Mouse (Mus musculus) embryonic facial prominence, embryonic 14.5 days (tissue): ENCODE data around the gene Qser1. TPM values are rescaled to one million over a fixed set of nuclear protein-coding genes. Genes with fewer than 3 reads are reported as not detected.
"Not testable (repeated sequence)": the region's sequence is repeated elsewhere in the genome, so short reads cannot be mapped to it uniquely, and the experiment has no call there.

Experiments
- ATAC-seq: fragments of 200-750 bp; cut with Nextera tagmentation; 2 replicates; pipeline ENCODE4 v1.8.0; 2017; ENCODE audit warnings: low read depth, moderate number of reproducible peaks, moderate TSS enrichment
- DNase-seq: peaks from one replicate; pipeline ENCODE4 v3.0.0-alpha.2; 2015; ENCODE audit warnings: low spot score
- H3K27ac ChIP-seq: fragments of 300-500 bp; sonication (generic); replicated peaks from 2 replicates; pipeline ENCODE4 v1.5.1; 2014; ENCODE audit warnings: low read depth, mild to moderate bottlenecking, low read length, moderate library complexity
- H3K27me3 ChIP-seq: fragments of 300-500 bp; sonication (generic); replicated peaks from 2 replicates; pipeline ENCODE4 v1.6.1; 2014; ENCODE audit warnings: low read length; ENCODE audit not compliant: control insufficient read depth, insufficient read depth
- H3K36me3 ChIP-seq: fragments of 300-500 bp; sonication (generic); 2 replicates; pipeline ENCODE4 v1.6.1; 2014; ENCODE audit warnings: low read length, mixed read lengths; ENCODE audit not compliant: control insufficient read depth, insufficient read depth
- H3K4me1 ChIP-seq: fragments of 300-500 bp; sonication (generic); 2 replicates; pipeline ENCODE4 v1.6.1; 2014; ENCODE audit warnings: antibody characterized with exemption, low read length; ENCODE audit not compliant: control insufficient read depth, insufficient read depth
- H3K4me2 ChIP-seq: fragments of 300-500 bp; sonication (generic); 2 replicates; pipeline ENCODE4 v1.6.1; 2014; ENCODE audit warnings: low read depth, mild to moderate bottlenecking, low read length, moderate library complexity, mixed read lengths
- H3K4me3 ChIP-seq: fragments of 300-500 bp; sonication (generic); 2 replicates; pipeline ENCODE4 v1.5.1; 2014; ENCODE audit warnings: low read depth, mild to moderate bottlenecking, low read length
- H3K9ac ChIP-seq: fragments of 300-500 bp; sonication (generic); 2 replicates; pipeline ENCODE4 v1.6.1; 2014; ENCODE audit warnings: low read depth, mild to moderate bottlenecking, low read length, moderate library complexity, mixed read lengths
- H3K9me3 ChIP-seq: fragments of 300-500 bp; sonication (generic); 2 replicates; pipeline ENCODE4 v1.6.1; 2016; ENCODE audit warnings: low read length; ENCODE audit not compliant: control insufficient read depth
- WGBS: fragments of 180-500 bp; shearing (Covaris S2); extraction: QIAGEN DNeasy Blood & Tissue Kit; methylation state at CpG from one replicate; pipeline ENCODE4 v1.1.7; 2014; 5-methylcytosine and 5-hydroxymethylcytosine counted together
- polyA plus RNA-seq: library from polyadenylated mRNA; unstranded; fragments of >200 nt; fragmentation: Nextera tagmentation; extraction: Ambion mirVana; gene quantifications from 2 replicates; pipeline ENCODE4 v1.2.1, GENCODE M21; 2014

The Qser1 gene
- 15.6 and 16.2 TPM in 2 replicates for polyA plus RNA-seq

- H3K4me1 ChIP-seq = 0 out of 2 replicates have a peak, but pooled peaks cover 12% of the 10 kb centered on the region
- 0% methylated on average over 16 of the region's 50 CpGs for WGBS
- peak; percentile 56 for DNase-seq
These were observed at the start of gene Qser1 for GRCm38 (mm10) chr2:104816371-104816827. TSS of gene Qser1 (minus strand) at chr2:104816760.

DNA sequence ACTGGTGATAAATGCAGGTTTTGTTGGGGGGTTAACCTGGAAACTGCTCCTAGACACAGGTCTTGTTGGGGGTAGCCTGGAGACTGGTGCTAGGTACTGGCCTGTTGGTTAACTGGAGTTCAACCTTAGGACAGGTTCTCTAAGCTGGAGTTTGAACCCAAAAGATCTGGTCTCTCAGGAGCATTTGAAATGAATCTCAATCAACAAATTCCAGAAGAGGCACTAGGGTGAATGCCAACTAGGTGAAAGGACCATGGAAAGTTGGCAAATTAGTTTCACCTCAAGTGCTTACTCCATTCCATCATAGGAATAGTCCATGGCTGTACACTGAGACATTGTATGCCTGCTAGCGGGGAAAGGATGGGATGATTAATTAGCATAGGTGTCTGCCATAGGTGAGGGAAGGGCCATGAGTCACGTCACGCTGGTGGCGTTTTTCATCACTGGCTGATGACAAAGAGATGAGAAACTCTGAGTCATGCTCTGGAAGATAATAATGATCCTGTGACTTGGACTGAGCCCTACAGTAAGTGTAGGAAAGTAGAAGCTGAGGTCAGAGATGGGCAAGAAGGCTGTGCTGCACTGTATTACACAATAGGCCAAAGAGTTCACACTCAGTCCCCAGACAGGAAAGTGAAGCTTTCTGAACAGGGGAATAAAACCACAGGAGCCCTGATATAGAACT, 47.8 kb upstream of the Qser1 start:
- H3K27me3 ChIP-seq = no peaks in the 10 kb centered on the region
- ATAC-seq (no peak), DNase-seq (no peak)
- H3K9me3 ChIP-seq = no peaks in the 10 kb centered on the region
- no peaks in the 10 kb centered on the region for H3K36me3 ChIP-seq
- no peak overlapping the region for H3K27ac ChIP-seq
- no peaks in the 10 kb centered on the region for H3K4me1 ChIP-seq
- 82% methylated on average over 4 of the region's 4 CpGs for WGBS
- no peak overlapping the region for H3K9ac ChIP-seq
- no peak overlapping the region for H3K4me3 ChIP-seq
- H3K4me2 ChIP-seq = no peak overlapping the region

More at GRCm38 (mm10) chr2:104816371-104816827, at the start of gene Qser1:
- Histone ChIP-seq H3K9me3 (no peaks in the 10 kb centered on the region), H3K4me2 (peak within 1 kb of the TSS; percentile 89), H3K27ac (peak within 1 kb of the TSS; percentile 97), H3K9ac (peak within 1 kb of the TSS; percentile 99), H3K4me3 (peak within 1 kb of the TSS; percentile 93), H3K27me3 (no peaks in the 10 kb centered on the region), H3K36me3 (no peaks in the 10 kb centered on the region)
- ATAC-seq = peak; percentile 69; the same call in 1 of the 2 replicates

GRCm38 (mm10) chr2:104860426-104860825, 43.9 kb upstream of the Qser1 start:
- WGBS = 85% methylated on average over 10 of the region's 10 CpGs
- H3K4me2 ChIP-seq = no peak overlapping the region
- ATAC-seq = no peak

DNA sequence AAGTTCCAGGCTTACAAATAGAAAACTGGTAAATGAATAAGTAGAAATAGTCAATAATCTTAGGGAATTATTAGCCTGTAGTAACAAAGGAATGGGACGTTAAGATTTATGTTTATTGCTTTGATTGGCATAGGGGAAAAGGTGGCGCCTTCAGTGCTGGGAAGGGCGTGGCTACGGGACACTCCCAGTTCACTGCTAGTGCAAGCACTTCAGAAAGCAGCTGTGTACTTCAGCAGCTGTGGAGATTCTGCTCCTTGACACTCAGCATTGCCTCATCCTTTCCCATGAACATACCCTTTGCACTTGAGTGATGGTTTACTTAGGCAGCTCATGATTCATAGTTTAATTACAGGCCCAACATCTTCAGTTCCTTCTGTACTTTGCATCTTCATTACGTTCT, 42.5 kb upstream of the Qser1 start:
- H3K4me2 ChIP-seq = no peak overlapping the region
- no peaks in the 10 kb centered on the region for H3K27me3 ChIP-seq
- 67% methylated on average over 5 of the region's 5 CpGs for WGBS
- DNase-seq (peak; percentile 52), ATAC-seq (no peak)
- H3K4me3 ChIP-seq = no peak overlapping the region
- no peaks in the 10 kb centered on the region for H3K4me1 ChIP-seq
- H3K9ac ChIP-seq = no peak overlapping the region
- no peaks in the 10 kb centered on the region for H3K36me3 ChIP-seq
- H3K27ac ChIP-seq = no peak overlapping the region
- H3K9me3 ChIP-seq = no peaks in the 10 kb centered on the region

More at GRCm38 (mm10) chr2:104860426-104860825, 43.9 kb upstream of the Qser1 start:
- Histone ChIP-seq H3K4me3 (no peak overlapping the region), H3K27ac (no peak overlapping the region), H3K36me3 (no peaks in the 10 kb centered on the region), H3K27me3 (no peaks in the 10 kb centered on the region), H3K9me3 (no peaks in the 10 kb centered on the region), H3K9ac (no peak overlapping the region), H3K4me1 (no peaks in the 10 kb centered on the region)
- no peak for DNase-seq

- not testable (repeated sequence) for H3K4me2 ChIP-seq, H3K9me3 ChIP-seq, ATAC-seq, H3K27ac ChIP-seq, H3K4me3 ChIP-seq, DNase-seq, H3K27me3 ChIP-seq, H3K36me3 ChIP-seq, H3K4me1 ChIP-seq, H3K9ac ChIP-seq
- WGBS = 89% methylated on average over 3 of the region's 3 CpGs
These were observed 41.5 kb upstream of the Qser1 start for GRCm38 (mm10) chr2:104858083-104858482.

GRCm38 (mm10) chr2:104856218-104856617, 39.7 kb upstream of the Qser1 start:
- Histone ChIP-seq H3K9ac (no peak overlapping the region), H3K4me3 (no peak overlapping the region), H3K4me1 (no peaks in the 10 kb centered on the region), H3K9me3 (no peaks in the 10 kb centered on the region), H3K27me3 (no peaks in the 10 kb centered on the region), H3K4me2 (no peak overlapping the region), H3K27ac (no peak overlapping the region), H3K36me3 (no peaks in the 10 kb centered on the region)
- 41% methylated on average over 1 of the region's 1 CpGs for WGBS
- ATAC-seq (no peak), DNase-seq (no peak)

DNA sequence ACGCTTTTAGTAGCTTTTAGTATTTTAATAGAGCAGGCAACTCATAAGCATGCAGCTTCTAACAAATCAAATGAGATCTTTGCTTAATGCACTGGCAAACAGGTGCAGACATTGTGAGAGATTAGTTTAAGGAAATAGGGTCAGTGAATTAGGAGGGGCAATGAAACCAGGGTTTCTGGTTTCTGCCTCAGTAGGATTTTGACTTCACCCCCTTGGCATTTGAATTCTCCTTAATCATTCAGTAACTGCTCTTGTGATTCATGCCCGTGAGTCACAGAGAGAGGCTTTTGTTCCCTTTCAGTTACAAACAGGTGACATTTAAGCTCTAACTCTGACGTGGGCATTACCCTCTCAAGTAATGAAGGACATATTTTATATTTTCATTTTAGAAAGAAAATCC, 39.2 kb upstream of the Qser1 start:
- ATAC-seq = no peak
- no peaks in the 10 kb centered on the region for H3K27me3 ChIP-seq

GRCm38 (mm10) chr2:104854836-104855235, 38.3 kb upstream of the Qser1 start:
- Histone ChIP-seq H3K4me1 (no peaks in the 10 kb centered on the region), H3K36me3 (no peaks in the 10 kb centered on the region), H3K4me3 (no peak overlapping the region), H3K4me2 (no peak overlapping the region), H3K27ac (no peak overlapping the region), H3K27me3 (no peaks in the 10 kb centered on the region), H3K9me3 (no peaks in the 10 kb centered on the region), H3K9ac (no peak overlapping the region)
- no peak for ATAC-seq
- 77% methylated on average over 1 of the region's 1 CpGs for WGBS
- DNase-seq = no peak

More for the DNA sequence above, 39.2 kb upstream of the Qser1 start:
- no peaks in the 10 kb centered on the region for H3K4me1 ChIP-seq
- no peak overlapping the region for H3K4me2 ChIP-seq
- no peak overlapping the region for H3K4me3 ChIP-seq
- H3K27ac ChIP-seq = no peak overlapping the region
- H3K9ac ChIP-seq = no peak overlapping the region
- no peaks in the 10 kb centered on the region for H3K9me3 ChIP-seq
- peak; percentile 34 for DNase-seq
- 27% methylated on average over 3 of the region's 3 CpGs for WGBS
- no peaks in the 10 kb centered on the region for H3K36me3 ChIP-seq

- H3K4me3 ChIP-seq = no peak overlapping the region
- no peaks in the 10 kb centered on the region for H3K36me3 ChIP-seq
- no peak overlapping the region for H3K4me2 ChIP-seq
- peaks cover 5% of the 10 kb centered on the region; the same call in 1 of the 2 replicates for H3K4me1 ChIP-seq
- DNase-seq (no peak), ATAC-seq (no peak)
- 88% methylated on average over 7 of the region's 7 CpGs for WGBS
- 0 out of 2 replicates have a peak, but pooled peaks cover 6% of the 10 kb centered on the region for H3K27me3 ChIP-seq
- no peak overlapping the region for H3K9ac ChIP-seq
- no peaks in the 10 kb centered on the region for H3K9me3 ChIP-seq
- no peak overlapping the region for H3K27ac ChIP-seq
These were observed 36.0 kb upstream of the Qser1 start for GRCm38 (mm10) chr2:104852546-104852945.
